Mouse (Mus musculus): ENCODE data around the gene Parva. TPM values are rescaled to one million over a fixed set of nuclear protein-coding genes. Genes with fewer than 3 reads are reported as not detected.

Parva gene
- total RNA-seq, 1 experiment = 13.9 TPM

DNA sequence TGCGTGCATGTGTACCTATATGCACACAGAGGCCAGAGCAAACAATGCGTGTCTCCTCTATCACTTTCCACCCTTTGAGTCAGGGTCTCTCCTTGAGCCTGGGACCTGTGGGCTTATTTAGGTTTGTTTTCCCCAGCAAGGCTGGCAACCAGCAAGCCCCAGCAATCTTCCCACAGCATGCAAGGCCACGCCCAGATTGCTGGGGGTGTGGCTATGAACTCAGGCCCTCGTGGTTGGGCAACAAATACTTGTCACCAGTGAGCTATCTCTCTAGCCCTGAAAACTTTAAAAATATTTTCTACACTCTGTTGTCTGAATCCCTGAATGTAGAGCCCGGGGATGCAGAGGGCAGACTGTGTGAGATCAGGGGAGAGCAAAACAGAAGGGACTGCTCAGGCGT is 154.3 kb downstream of the Parva start:
- Histone ChIP-seq H3K4me3 (ENCODE audit: insufficient read depth in 1 of 2, low read depth in 1 of 2, low read length in 2 of 2, poor library complexity in 1 of 2, severe bottlenecking in 1 of 2) (no peak overlapping the region), H3K36me3 (ENCODE audit: control insufficient read depth, insufficient read depth, low read length, poor library complexity, severe bottlenecking) (no peaks in the 10 kb centered on the region), H3K4me1 (ENCODE audit: control insufficient read depth in 2 of 2, insufficient read depth in 2 of 2, low read length in 2 of 2, poor library complexity in 1 of 2) (no peaks in the 10 kb centered on the region), H3K27ac (ENCODE audit: insufficient read depth, low read depth, low read length, poor library complexity, severe bottlenecking) (no peak overlapping the region), H3K9me3 (ENCODE audit: control insufficient read depth, insufficient read depth, low read depth, low read length) (no peaks in the 10 kb centered on the region), H3K9ac (ENCODE audit: insufficient read depth, low read depth, low read length, poor library complexity, severe bottlenecking) (no peak overlapping the region)
- no peak for DNase-seq (ENCODE audit: low read depth, low spot score)
- no peak for TF ChIP-seq HCFC1 (IDR thresholded peaks at IDR 0.05; ENCODE audit: borderline replicate concordance, insufficient read depth, low read length)
- TF ChIP-seq ZNF384 (IDR thresholded peaks at IDR 0.05; ENCODE audit: low read depth, low read length) = no peak
- no peak for TF ChIP-seq MAFK (IDR thresholded peaks at IDR 0.05; ENCODE audit: insufficient read depth, low read depth, low read length)
- TF ChIP-seq ZC3H11A (IDR thresholded peaks at IDR 0.05; ENCODE audit: borderline replicate concordance, low read depth, low read length) = no peak
- no peak for TF ChIP-seq CHD2 (IDR thresholded peaks at IDR 0.05; ENCODE audit: low read depth, low read length)
- in situ Hi-C loops (cut with MboI; ENCODE audit: low sequenced_read_pairs in 2 of 2, unreplicated experiment in 2 of 2) = no loop called here

DNA sequence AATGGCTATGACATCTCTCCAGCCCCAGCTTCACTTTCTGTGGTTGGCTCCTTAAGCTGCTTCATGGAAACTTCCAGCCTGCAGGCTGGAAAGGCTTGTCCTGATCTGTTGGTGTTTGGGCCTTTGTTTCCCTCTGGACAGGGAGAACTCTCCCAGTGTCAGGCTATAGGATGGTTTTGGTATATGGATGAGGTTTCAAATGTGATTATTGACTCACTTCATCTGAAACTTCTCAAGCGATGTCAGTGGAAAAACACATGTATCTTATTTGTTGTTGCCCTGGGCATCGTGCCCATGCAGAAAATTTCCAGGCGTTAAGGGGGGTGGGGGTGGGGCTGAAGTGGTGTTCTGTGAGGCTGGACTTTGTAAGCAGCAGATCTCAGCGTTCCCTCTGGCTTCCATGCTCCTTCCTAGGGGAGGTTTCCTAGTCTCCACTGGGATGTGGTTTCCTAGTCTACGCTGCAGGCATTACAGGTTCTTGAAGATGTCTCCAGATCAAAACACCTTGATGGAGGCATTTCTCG is 155.6 kb downstream of the Parva start:
- no peak overlapping the region for H3K4me3 ChIP-seq (ENCODE audit: insufficient read depth in 1 of 2, low read depth in 1 of 2, low read length in 2 of 2, poor library complexity in 1 of 2, severe bottlenecking in 1 of 2)

DNA sequence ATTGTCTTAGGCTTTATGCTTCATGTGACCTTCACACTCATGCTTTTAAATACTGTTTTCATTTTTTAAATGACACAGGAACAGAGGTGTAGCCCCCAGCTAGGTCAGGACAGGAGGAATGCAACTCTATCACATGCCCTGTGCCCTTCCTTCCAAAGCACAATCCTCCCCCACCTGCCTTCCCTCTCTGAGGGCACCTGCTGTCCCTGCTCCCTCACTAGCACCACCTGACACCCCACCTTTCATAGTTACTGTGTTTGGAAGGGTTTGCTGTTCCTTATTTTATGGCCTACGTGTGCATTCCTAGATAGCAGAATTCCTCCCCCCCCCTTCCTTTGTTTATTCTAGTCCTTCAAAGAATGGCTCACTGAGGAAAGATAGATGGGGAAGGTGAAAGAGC is 160.1 kb downstream of the Parva start:
- Histone ChIP-seq H3K9me3 (ENCODE audit: control insufficient read depth, insufficient read depth, low read depth, low read length) (no peaks in the 10 kb centered on the region), H3K4me3 (ENCODE audit: insufficient read depth in 1 of 2, low read depth in 1 of 2, low read length in 2 of 2, poor library complexity in 1 of 2, severe bottlenecking in 1 of 2) (no peak overlapping the region), H3K9ac (ENCODE audit: insufficient read depth, low read depth, low read length, poor library complexity, severe bottlenecking) (no peak overlapping the region), H3K27ac (ENCODE audit: insufficient read depth, low read depth, low read length, poor library complexity, severe bottlenecking) (no peak overlapping the region), H3K4me1 (ENCODE audit: control insufficient read depth in 2 of 2, insufficient read depth in 2 of 2, low read length in 2 of 2, poor library complexity in 1 of 2) (no peaks in the 10 kb centered on the region), H3K36me3 (ENCODE audit: control insufficient read depth, insufficient read depth, low read length, poor library complexity, severe bottlenecking) (no peaks in the 10 kb centered on the region)
- in situ Hi-C loops (cut with MboI; ENCODE audit: low sequenced_read_pairs in 2 of 2, unreplicated experiment in 2 of 2) = no loop called here
- TF ChIP-seq ZC3H11A (IDR thresholded peaks at IDR 0.05; ENCODE audit: borderline replicate concordance, low read depth, low read length) (no peak), CHD2 (IDR thresholded peaks at IDR 0.05; ENCODE audit: low read depth, low read length) (no peak), MAFK (IDR thresholded peaks at IDR 0.05; ENCODE audit: insufficient read depth, low read depth, low read length) (no peak), ZNF384 (IDR thresholded peaks at IDR 0.05; ENCODE audit: low read depth, low read length) (no peak), HCFC1 (IDR thresholded peaks at IDR 0.05; ENCODE audit: borderline replicate concordance, insufficient read depth, low read length) (no peak)
- no peak for DNase-seq (ENCODE audit: low read depth, low spot score)

More for the DNA sequence above, 155.6 kb downstream of the Parva start:
- H3K27ac ChIP-seq (ENCODE audit: insufficient read depth, low read depth, low read length, poor library complexity, severe bottlenecking) = no peak overlapping the region
- no peak for TF ChIP-seq MAFK (IDR thresholded peaks at IDR 0.05; ENCODE audit: insufficient read depth, low read depth, low read length)
- H3K4me1 ChIP-seq (ENCODE audit: control insufficient read depth in 2 of 2, insufficient read depth in 2 of 2, low read length in 2 of 2, poor library complexity in 1 of 2) = no peaks in the 10 kb centered on the region
- H3K36me3 ChIP-seq (ENCODE audit: control insufficient read depth, insufficient read depth, low read length, poor library complexity, severe bottlenecking) = no peaks in the 10 kb centered on the region
- in situ Hi-C loops (cut with MboI; ENCODE audit: low sequenced_read_pairs in 2 of 2, unreplicated experiment in 2 of 2) = no loop called here
- no peaks in the 10 kb centered on the region for H3K9me3 ChIP-seq (ENCODE audit: control insufficient read depth, insufficient read depth, low read depth, low read length)
- H3K9ac ChIP-seq (ENCODE audit: insufficient read depth, low read depth, low read length, poor library complexity, severe bottlenecking) = no peak overlapping the region
- DNase-seq (ENCODE audit: low read depth, low spot score) = no peak

DNA sequence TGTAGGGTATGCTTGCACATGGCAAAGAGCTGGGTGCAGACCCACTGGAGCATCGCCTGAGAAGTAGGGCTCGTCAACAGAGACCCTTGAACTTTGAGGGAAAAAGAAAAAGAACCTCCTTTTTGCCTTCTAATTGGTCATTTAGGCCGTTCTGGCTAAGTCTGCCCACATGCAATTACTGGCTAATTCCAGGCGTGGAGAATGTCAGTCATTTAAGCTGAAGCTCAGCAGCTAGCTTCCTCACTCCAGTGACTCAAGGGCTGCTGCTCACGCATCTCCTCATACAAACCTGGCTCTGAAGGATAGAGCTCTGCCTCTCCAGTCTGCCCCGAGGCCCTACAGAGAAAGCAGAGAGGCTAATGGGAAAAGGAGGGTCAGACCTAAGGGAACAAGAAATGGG is 162.2 kb downstream of the Parva start:
- TF ChIP-seq MAFK (IDR thresholded peaks at IDR 0.05; ENCODE audit: insufficient read depth, low read depth, low read length) (no peak), ZNF384 (IDR thresholded peaks at IDR 0.05; ENCODE audit: low read depth, low read length) (no peak), CHD2 (IDR thresholded peaks at IDR 0.05; ENCODE audit: low read depth, low read length) (no peak), ZC3H11A (IDR thresholded peaks at IDR 0.05; ENCODE audit: borderline replicate concordance, low read depth, low read length) (no peak), HCFC1 (IDR thresholded peaks at IDR 0.05; ENCODE audit: borderline replicate concordance, insufficient read depth, low read length) (no peak)
- H3K36me3 ChIP-seq (ENCODE audit: control insufficient read depth, insufficient read depth, low read length, poor library complexity, severe bottlenecking) = no peaks in the 10 kb centered on the region
- no peak overlapping the region for H3K4me3 ChIP-seq (ENCODE audit: insufficient read depth in 1 of 2, low read depth in 1 of 2, low read length in 2 of 2, poor library complexity in 1 of 2, severe bottlenecking in 1 of 2)
- no peak overlapping the region for H3K9ac ChIP-seq (ENCODE audit: insufficient read depth, low read depth, low read length, poor library complexity, severe bottlenecking)
- no peak overlapping the region for H3K27ac ChIP-seq (ENCODE audit: insufficient read depth, low read depth, low read length, poor library complexity, severe bottlenecking)
- H3K4me1 ChIP-seq (ENCODE audit: control insufficient read depth in 2 of 2, insufficient read depth in 2 of 2, low read length in 2 of 2, poor library complexity in 1 of 2) = no peaks in the 10 kb centered on the region
- no peak for DNase-seq (ENCODE audit: low read depth, low spot score)
- no peaks in the 10 kb centered on the region for H3K9me3 ChIP-seq (ENCODE audit: control insufficient read depth, insufficient read depth, low read depth, low read length)
- in situ Hi-C loops (cut with MboI; ENCODE audit: low sequenced_read_pairs in 2 of 2, unreplicated experiment in 2 of 2) = no loop called here

DNA sequence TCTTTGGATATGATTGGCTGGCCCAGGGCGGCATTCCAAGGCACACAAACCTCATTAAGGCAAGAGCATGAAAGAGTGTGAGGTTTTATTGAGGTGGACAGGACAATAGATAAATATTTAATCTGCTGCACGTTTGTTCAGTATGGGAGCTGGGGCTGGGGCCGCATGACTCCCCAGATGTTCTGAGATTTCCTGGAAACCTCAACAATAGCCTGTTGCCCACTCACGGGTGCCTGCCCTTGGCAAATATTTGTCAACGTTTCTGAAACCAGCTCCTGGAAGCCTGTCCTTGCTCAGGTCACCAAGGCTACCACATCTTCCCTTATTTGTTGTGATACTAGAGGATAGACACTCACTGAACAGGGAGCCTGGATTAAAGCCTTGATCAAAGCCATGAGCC is 166.3 kb downstream of the Parva start:
- no peaks in the 10 kb centered on the region for H3K9me3 ChIP-seq (ENCODE audit: control insufficient read depth, insufficient read depth, low read depth, low read length)
- no peaks in the 10 kb centered on the region for H3K4me1 ChIP-seq (ENCODE audit: control insufficient read depth in 2 of 2, insufficient read depth in 2 of 2, low read length in 2 of 2, poor library complexity in 1 of 2)
- DNase-seq (ENCODE audit: low read depth, low spot score) = no peak
- H3K9ac ChIP-seq (ENCODE audit: insufficient read depth, low read depth, low read length, poor library complexity, severe bottlenecking) = no peak overlapping the region
- no peak for TF ChIP-seq MAFK (IDR thresholded peaks at IDR 0.05; ENCODE audit: insufficient read depth, low read depth, low read length)
- no peak for TF ChIP-seq HCFC1 (IDR thresholded peaks at IDR 0.05; ENCODE audit: borderline replicate concordance, insufficient read depth, low read length)
- TF ChIP-seq ZC3H11A (IDR thresholded peaks at IDR 0.05; ENCODE audit: borderline replicate concordance, low read depth, low read length) = no peak
- TF ChIP-seq CHD2 (IDR thresholded peaks at IDR 0.05; ENCODE audit: low read depth, low read length) = no peak
- no peak for TF ChIP-seq ZNF384 (IDR thresholded peaks at IDR 0.05; ENCODE audit: low read depth, low read length)
- H3K36me3 ChIP-seq (ENCODE audit: control insufficient read depth, insufficient read depth, low read length, poor library complexity, severe bottlenecking) = no peaks in the 10 kb centered on the region
- H3K27ac ChIP-seq (ENCODE audit: insufficient read depth, low read depth, low read length, poor library complexity, severe bottlenecking) = no peak overlapping the region
- in situ Hi-C loops (cut with MboI; ENCODE audit: low sequenced_read_pairs in 2 of 2, unreplicated experiment in 2 of 2) = no loop called here
- no peak overlapping the region for H3K4me3 ChIP-seq (ENCODE audit: insufficient read depth in 1 of 2, low read depth in 1 of 2, low read length in 2 of 2, poor library complexity in 1 of 2, severe bottlenecking in 1 of 2)

All from ES-E14 (cell line).